Mouse (Mus musculus): ENCODE measurements around the gene Pakap.

The Pakap gene

DNA sequence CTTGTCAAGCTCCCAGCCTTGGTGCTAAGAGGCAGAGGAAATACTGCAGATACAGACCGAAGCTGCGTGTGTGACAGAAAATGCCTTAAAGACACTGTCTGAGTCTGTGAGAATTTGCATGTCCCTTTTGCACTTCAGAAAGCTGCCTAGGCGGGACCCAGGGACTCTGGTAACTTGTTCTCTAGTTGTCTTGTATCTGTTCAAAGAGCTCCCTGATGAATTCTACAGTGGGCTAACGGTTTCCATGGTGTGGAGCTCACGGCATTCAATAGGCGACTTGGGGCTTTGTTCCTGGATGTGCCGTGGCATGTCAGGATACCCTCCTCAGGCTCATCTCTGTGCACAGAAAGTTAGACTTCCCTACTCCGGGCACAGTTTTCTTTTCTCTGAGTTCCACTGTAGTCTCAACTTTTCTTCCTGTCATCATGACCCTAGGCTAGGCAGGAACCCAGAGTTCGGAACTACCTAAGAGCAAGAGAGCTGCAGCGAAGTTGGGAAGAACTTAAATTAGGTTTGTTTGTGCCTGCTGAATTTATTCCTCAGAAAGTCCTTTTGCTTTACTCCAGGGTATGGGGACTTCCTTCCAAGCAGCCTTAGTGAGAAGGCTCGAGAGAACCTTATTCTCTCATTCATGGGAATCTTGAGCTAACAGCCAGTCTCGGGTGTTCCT is 277.7 kb downstream of the Pakap start:
- no peak for DNase-seq

DNA sequence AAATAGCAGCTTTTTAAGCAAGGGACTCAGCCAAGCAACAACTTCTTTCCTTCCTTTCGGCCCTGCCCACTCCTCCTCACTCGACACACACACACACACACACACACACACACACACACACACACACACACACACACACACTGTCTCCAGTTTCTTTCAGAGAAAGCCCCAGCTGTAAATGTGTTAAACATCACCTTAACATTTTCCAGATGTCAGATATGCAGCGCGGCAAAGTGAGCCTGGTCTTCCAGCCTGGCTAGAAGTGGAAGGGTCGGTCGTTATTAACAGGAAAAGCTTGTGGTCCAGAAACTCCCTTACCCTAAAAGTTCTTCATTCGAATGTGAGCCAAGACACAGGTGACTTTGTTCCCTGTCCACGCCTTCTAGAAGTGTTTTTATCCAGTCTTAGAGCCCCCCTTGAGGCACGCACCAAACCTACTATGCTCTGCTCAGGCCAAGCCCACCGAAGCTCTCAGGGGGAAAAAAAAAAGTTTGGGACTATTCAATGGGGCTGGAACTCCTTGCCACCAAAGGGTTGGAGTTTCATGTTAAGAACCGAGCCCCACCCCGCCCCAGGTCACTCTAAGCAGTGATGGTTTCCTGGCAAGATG is 278.5 kb downstream of the Pakap start:
- DNase-seq = no peak

DNA sequence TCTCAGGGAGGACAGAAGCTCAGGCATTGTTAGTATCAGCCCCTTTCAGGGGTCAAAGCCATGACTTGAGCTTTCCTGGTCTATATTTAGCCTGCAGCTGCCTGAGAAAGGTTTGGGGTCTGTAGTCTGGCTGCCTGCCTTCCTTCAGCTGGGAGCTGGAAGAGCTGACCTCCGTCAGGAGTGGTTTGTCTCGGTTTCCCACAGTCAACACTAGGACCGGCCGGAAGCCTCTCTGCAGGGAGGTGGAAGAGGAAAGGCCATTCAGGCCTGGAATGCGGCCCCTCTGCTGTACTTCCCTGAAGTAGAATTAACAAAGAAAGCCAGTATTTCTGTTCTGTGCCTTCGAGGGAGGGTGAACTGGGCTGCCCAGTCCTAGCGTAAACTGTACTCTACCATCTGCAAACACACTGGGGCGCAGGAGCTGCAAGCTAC is 279.0 kb downstream of the Pakap start:
- DNase-seq = no peak

DNA sequence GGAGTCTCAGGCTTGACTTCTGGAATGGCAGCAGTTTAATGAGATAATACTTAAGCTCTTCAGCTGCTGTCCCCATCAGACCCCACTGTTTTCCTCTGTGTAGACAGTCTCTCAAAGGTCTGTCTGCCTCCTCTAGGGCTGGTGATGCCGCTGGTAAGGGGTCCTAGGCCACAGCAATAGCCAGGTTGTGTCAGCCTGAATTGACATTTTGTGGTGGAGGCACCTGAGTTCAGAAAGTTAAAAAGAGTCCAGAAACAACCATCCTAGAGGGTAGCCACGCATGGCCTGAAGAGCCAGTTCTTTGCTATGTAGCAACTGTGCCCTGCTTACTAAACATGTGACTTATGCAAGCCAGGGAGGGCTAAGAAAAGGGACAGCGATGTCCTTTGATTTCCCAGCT is 279.7 kb downstream of the Pakap start:
- DNase-seq = no peak

DNA sequence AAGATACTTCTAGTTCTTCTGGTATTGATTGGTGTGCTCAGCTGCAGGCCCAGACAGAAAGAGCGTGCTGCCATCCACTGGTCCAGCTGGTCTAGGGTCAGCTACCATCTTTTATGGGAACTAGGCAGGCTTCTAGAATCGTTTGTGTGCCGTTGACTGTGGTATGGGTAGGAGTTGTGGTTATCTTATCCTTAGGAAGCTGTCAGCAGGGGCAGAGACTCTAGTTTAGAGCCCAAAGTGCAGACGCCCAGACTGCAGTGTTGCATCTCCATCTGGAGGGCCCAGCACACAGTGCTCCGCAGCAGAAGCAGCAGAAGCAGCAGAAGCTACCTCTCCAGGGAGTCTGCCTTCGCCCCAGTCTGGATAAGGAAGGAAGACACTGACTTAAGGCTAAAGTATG is 281.5 kb downstream of the Pakap start:
- no peak for DNase-seq

DNA sequence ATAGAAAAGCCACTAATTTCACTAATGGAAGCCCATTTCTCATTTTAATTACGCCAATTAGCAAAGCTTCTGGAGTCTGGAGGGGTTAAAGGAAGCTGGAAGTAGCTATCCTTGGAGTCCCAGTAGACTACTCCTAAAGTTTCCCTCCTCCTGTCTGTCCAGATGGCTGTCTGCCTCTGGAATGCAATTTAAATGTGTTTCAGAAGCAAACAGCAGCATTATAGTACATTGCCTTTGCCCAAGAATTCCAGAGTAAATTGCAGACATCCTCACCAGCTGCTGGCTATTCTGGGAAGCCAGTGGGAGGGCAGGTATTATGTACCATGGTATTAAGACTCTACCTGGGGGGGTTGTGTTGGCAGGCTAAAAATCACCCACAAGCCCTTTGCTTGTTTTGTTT is 283.8 kb downstream of the Pakap start:
- DNase-seq = no peak

DNA sequence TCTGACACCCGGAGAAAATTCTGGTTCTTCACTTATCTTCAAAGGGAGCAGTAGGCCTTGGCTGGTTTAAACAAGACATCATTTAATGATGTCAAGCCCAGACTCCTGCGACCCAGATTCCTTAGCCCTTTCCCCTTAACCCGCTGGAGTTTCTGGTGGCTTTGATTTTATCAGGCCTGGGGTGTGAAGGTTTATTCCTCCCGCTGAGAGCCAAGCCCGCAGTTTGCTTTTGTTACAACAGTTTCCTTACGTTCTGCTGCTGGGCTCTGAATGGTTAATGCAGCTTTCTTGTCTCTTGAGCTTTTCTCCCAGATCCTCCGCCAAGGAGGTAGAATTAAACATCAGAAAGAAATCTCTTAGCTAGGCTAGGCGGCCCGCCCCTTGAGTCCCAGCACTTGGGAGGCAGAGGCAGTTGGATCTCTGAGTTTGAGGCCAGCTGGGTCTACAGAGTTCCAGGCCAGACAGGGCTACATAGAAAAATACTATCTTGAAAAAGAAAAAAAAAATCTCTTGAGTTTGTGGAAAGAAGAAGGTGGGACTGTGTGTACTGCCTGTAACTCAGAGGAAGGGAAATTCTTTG is 284.6 kb downstream of the Pakap start:
- DNase-seq = no peak

DNA sequence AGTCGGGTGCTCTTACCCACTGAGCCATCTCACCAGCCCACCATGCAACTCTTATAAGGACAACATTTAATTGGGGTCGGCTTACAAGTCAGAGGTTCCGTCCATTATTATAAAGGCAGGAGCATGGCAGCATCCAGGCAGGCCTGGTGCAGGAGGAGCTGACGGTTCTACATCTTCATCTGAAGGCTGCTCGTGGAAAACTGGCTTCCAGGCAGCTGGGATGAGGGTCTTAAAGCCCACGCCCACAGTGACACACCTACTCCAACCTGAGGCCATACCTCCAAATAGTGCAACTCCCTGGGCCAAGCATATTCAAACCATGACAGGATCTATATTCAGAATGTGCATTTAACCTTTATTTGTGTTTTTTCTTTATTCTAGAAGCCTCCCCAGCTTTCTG is 286.2 kb downstream of the Pakap start:
- no peak for DNase-seq

DNA sequence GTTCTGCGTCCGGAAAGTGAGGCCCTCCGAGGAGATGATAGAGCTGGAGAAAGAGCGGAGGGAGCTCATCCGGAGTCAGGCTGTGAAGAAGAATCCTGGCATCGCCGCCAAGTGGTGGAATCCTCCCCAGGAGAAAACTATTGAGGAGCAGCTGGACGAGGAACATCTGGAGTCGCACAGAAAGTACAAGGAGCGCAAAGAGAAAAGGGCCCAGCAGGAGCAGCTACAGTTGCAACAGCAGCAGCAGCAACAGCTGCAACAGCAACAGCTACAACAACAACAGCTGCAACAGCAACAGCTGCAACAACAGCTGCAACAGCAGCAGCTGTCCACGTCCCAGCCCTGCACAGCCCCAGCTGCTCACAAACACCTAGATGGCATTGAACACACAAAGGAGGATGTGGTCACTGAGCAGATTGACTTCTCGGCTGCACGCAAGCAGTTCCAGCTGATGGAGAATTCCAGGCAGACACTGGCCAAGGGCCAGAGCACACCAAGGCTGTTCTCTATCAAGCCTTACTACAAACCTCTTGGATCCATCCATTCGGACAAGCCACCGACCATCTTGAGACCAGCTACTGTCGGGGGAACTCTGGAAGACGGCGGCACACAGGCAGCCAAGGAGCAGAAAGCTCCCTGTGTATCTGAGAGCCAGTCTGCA is 287.4 kb downstream of the Pakap start:
- DNase-seq = no peak

DNA sequence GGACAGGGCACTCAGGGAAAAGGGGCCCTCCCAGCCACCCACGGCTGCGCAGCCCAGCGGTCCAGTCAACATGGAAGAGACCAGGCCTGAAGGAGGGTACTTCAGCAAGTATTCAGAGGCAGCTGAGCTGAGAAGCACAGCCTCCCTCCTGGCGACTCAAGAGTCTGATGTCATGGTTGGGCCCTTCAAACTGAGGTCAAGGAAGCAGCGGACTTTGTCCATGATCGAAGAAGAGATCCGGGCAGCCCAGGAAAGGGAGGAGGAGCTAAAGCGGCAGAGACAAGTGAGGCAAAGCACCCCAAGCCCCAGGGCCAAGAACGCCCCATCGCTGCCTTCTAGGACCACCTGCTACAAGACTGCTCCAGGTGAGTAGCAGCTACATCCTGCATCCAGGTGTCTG is 288.7 kb downstream of the Pakap start:
- no peak for DNase-seq

DNA sequence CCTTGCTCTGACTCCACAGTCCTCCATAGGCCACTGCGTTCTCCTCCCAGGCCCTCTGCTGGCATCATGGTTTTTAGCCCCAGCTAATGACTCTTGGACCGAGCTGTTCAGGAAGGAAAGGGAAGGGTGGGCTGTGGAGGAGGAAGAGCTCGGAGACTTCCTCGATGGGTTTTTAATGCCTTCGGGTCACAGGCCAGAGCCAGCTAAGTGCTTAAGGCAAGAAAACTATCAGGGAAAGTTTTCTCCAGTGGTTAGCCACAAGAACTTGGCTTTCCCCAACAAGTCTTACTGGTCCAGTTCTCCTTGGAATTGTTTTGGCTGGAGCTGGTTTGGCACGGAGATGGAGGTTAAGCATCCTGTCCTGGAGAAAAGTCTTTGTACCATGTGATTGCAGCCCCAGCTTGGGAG is 292.2 kb downstream of the Pakap start:
- no peak for DNase-seq

DNA sequence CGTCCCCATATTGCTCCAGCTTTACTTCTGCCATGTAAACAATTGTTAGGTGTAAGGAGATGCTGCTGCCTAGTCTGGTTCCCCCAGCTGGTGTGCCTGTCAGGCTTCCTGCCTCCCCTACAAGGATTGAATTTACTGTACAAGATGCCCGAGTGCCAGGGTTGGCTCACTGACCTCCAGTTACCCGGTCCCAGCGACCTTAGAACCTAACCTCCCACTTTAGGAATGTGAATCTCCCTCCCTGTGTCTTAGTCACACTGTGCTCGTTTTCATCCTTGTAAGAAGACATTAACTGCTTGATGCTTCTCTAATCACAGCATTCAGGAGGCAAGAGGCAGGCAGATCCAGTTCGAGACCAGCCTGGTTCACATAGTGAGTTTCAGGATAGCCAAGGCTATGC is 293.2 kb downstream of the Pakap start:
- DNase-seq = no peak

DNA sequence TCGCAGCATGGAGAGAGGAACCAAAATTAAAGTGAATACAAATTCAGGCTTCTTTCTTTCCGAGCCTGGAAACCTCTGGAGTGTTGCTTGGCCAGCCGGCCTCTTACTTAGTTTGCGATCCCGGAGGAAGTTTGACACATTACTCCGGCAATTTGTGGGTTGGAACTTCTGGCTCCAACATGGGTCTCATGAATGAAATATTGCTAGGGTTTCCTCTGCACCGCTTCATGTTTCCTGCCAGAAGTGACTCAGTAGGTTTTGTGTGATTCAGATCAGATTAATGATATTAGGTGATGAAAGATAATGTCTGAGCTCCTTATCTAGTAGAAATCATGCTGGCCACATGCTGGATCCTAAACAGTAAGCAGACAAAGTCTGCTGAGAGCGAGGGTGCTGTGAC is 293.9 kb downstream of the Pakap start:
- no peak for DNase-seq

DNA sequence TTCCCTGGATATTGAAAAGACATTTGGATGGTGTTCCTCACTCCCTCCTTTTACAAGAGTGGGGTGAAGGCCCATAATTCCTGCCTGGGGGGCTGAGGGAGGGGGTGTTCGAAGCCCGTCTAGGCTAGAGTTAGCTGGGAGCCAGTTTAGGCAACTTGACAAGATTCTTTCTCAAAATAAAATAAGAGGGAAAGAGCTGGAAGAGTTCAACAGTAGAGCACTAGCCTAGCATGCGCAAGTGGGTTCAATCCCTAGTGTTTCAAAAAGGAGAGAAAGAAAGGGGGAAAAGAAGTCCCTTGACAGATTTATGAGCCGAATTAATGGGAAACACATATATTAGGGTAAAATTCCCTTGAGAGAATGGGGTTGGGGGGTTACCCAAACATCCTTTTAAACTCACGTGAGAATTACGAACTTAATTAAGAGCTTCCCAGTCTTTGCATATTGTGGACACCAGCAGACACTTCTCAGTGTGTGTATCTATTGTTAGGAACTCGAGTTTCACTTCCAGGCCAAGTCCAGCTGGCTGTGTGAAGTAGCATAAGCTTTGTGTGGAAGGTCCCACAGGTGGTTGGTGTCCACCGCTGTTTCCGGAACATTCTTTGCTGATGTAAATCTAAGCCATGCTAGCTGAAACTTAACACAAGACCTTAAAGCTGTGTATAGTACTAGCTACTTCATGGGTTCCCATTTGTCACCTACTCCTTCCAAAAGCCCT is 294.4 kb downstream of the Pakap start:
- DNase-seq = no peak

DNA sequence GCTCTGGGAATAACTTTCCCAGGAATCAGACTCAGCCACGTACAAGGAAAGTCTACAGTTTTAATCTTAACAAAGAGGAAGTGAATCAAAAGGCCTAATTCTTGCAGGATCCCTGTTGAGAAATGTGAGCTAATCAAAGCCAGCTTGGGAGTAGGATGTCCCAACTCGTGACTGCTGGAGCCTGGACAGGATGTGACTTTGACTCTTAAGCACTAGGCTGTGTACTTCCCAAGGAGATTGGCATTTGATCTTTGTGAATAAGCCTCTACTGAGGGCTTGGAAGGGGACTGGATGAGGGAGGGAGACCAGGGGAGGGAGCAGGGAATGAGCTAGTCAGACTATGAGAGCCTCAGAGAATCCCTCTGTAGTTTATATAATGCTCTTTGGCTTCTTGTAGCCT is 298.1 kb downstream of the Pakap start:
- no peak for DNase-seq

DNA sequence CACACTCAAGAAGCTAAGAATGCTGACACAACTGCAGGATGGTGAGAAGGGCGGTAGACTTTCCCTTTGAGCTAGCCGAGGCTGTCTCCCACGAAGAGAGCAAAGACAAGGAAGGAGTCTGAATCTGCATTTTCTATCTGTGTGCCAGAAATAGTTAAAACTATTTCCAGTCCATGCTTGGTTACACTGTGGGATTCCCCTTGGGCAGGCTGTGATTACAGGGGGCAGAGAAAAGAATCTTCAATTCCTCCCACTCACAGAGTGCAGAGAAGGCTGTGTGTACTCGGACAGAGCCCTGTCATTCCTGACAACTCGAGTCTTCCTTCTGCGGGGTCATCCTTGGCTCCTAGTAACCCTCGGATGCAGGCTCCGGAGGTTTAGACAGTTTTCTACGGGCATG is 299.0 kb downstream of the Pakap start:
- no peak for DNase-seq

DNA sequence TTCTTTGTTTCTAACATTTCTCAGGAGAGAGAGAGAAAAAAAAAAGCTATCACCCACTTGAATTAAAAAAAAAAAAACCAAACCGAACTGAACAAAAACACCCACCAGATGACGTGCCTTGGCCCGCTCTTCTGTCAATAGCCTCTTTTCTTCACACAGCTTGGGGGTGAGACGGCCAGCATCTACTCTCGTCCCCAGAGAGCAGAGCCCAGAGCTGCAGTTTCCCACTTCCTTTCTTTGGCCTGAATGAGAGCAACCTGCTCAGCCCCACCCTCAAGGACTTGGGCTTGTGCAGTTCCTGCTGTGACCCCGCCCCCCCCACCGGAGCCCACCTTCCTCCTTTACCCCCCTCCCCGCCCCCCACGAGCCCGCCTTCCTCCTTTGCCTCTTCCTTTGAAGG is 299.5 kb downstream of the Pakap start:
- peak; percentile 40 to 65 for DNase-seq

DNA sequence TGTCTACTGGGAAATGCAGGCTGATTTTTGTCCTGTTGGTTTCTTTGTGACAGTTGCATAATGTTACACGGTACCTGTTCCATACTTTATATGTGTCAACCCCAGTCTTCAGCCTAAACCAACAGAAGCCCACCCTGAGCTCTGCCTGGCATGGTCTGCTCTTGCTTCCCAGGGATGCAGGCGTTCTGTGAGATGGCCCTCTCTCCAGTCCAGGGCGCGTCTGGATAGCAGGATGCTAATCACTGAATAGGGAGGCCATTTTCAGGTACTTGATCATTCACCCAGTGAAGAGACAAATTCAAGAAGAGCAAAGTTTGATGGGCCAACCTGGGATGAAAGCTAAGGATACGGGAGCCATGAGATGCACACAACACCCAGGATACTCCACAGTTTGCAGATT is 311.2 kb downstream of the Pakap start:
- no peak for DNase-seq

DNA sequence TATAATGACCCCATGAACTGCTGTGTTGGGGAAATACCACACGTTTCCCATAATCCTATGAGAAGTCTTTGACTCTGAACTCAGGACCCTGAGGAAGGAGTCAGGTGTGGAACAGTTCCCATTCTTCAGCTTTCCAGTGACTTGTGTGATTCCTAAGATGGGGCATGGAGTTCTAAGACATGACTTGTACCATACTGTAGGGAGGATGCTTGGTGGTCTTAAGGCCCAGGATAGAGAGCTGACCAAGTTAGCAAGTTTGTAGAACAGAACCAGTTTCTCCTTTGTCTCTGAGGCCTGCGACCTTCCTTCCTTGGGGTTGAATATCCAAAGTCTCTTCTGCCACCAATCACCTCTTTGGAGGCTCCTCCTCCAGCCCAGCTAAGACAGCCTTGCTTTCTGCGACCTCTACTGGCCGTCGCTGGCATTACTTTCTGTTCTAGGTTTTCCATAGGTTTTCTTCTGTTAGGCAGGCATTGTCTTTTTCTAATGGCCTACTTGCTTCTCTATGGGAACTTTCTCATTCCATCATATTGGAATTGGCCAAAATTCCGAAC is 311.9 kb downstream of the Pakap start:
- DNase-seq = peak; percentile 78 to 84

DNA sequence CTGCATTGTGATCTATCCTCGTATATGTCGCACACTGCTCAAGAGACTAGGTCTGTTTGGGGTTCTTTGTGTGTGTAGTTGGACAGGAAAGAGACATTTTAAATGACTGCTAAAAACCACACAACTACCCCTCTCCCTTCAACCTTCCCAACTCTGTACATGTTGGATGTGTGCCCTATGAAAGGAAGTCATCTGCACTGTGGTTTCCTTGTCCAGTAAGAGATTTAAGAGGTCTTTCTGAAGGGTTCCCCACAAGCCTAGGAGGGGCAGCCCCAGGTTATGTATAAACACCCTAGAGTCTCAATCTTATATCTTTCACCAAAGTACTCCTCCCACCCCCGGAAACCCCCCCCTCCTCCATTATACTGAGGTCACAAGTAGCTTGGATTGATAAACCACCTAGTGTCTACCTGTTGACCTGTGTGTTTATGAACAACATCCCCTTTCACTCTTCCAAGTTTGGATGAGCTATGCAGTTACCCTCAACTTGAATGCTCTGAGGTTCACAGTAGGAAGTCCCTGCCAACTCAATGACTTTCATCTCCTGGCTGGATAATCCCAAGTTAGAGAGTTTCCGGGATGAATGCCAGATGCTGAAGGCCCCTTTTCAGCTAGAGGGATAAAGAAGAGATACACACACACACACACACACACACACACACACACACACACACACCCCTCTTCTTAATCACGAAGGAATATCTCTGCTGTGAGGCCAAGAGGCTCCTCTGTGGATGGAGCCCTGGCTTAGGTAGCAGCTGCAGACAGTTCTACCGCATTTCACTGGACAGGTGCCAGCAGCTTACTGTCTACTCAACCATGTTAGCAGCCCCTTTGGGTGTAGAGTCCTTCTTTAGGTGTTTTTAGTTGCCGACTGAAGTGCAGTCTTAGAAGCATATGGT is 315.8 kb downstream of the Pakap start:
- no peak for DNase-seq

DNA sequence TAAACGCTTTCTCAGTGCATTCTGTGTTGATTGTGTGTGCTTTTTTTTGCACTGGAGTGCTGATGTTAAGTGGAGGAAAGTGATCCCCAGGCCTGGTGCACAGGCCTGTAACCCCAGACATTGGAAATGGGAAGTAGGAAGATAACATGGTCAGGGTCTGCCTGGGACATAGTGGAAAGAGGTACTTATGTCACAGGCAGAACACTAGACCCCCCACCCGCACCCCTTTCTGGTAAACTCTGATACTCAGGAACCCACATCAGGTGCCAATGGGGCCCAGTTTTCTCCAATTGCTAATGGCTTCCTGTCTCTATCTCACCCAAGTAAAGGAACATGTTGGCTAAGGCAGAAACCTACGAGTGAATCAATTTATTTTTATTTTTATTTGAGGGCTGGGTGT is 316.5 kb downstream of the Pakap start:
- DNase-seq = no peak

DNA sequence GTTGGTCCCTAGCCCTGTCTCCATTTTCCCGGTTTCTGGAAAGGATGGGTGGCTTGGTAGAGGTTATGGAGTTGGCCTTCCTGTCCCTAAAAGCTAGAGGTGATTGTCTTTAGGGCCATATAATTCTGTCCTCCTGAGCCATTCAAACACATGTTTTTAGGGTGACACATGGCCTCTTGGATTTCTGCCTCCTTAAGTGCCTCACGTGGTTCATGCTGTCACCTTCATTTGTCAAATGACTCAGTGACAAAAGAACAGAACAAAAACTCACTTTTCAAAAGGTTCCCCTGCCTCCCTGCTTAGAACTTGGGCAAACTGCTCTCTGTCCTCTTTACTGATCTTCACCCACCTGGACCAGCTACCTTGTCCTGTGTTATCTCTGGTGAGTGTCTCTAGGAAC is 317.2 kb downstream of the Pakap start:
- DNase-seq = no peak
